Mouse (Mus musculus): ENCODE results near the gene Adamts20.
A peak's percentile ranks its signal among the peaks of the same experiment; 100 is the strongest.

The Adamts20 gene

DNA sequence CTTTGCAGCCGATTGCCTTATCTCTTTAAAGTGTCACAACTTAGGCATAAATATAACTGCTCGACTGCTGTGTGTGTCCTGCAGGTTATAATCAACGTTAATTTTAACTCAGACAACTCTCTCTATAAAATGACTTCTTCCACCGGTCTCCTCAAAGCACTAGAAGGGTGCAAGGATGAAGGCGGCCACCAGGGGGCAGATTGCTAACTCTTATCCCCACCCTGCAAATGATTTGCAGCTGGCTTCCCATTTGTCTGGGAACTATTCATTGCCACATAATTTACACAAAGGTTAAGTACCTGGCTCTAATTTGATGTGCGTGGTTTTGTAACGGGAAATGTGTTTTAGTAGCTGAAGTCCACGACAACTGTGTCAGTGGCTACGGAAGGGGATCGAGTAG is 122.9 kb downstream of the Adamts20 start:
- H3K36me3 ChIP-seq (ENCODE audit: control insufficient read depth, insufficient read depth, low read length, poor library complexity, severe bottlenecking): no peaks in the 10 kb centered on the region
- peak; percentile 31 for DNase-seq (ENCODE audit: low read depth, low spot score)
- no peaks in the 10 kb centered on the region for H3K27me3 ChIP-seq (ENCODE audit: control insufficient read depth, insufficient read depth, low read length, poor library complexity, severe bottlenecking)

DNA sequence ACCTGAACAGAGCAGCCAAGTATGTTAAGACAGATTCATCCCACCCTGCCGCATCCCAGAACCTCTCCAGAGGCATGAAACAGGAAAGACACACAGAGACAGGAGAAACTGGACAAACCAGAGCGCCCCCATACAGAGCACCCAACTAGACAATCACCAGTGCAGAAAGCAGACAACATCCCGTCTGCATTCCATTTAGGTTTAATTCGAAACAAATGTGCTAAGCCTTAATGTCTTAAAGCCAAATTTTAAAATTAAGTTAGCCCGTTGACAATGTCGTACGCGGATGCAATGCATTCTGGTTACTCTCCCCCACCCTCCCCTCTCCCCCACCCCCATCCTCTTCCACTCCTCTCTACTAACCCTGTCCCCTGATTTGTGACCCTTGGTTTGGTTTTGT is 126.2 kb downstream of the Adamts20 start:
- no peak for DNase-seq (ENCODE audit: low read depth, low spot score)

GRCm38 (mm10) chr15:94334586-94334985 is 130.6 kb downstream of the Adamts20 start:
- Histone ChIP-seq H3K27me3 (ENCODE audit: control insufficient read depth, insufficient read depth, low read length, poor library complexity, severe bottlenecking) (no peaks in the 10 kb centered on the region), H3K36me3 (ENCODE audit: control insufficient read depth, insufficient read depth, low read length, poor library complexity, severe bottlenecking) (no peaks in the 10 kb centered on the region)
- no peak for DNase-seq (ENCODE audit: low read depth, low spot score)

More for the DNA sequence above, 126.2 kb downstream of the Adamts20 start:
- Histone ChIP-seq H3K36me3 (ENCODE audit: control insufficient read depth, insufficient read depth, low read length, poor library complexity, severe bottlenecking) (no peaks in the 10 kb centered on the region), H3K27me3 (ENCODE audit: control insufficient read depth, insufficient read depth, low read length, poor library complexity, severe bottlenecking) (no peaks in the 10 kb centered on the region)

DNA sequence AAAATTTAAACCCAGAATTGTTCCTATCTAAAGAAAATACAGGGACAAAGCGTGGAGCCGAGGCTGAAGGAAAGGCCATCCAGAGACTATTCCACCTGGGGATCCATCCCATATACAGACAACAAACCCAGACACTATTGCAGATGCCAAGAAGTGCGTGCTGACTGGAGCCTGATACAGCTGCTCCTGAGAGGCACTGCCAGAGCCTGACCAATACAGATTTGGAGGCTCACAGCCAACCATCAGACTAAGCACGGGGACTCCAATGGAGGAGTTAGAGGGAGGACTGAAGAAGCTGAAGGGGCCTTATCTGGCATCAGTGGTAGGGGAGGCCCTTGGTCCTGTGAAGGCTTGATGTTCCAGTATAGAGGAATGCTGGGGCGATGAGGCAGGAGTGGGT is 138.6 kb downstream of the Adamts20 start:
- no peaks in the 10 kb centered on the region for H3K27me3 ChIP-seq (ENCODE audit: control insufficient read depth, insufficient read depth, low read length, poor library complexity, severe bottlenecking)

DNA sequence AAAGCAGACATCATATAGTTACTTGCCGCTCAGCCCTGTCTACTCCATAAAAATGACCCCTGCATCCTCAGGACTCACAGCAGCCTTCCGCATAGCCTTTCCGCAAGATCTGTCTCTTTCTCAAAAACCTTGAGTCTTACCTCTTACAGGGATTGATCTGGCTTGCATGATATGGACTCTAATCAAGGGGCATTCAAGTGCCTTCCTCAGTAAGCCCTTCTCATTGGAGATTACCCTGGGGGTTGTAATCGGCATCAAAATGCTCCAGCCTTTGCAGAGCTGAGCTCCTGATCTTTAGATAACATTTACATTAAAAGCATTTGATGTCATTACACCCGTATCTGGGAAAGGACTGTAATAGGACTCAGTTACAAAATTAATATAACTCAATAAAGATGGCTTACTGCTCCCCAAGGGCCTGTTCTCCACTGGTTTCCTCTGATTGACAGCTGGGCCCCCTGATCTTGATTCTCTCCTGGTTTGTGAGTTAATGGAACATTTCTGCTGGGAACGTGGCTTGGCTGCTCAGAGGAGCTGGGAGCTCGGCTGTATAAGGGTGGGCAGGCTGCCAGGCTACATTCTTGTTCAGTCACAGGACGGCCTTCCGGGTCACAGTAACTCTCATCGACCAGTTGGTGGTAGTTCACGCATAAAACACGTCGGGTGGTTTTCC is 139.6 kb downstream of the Adamts20 start:
- no peak for DNase-seq (ENCODE audit: low read depth, low spot score)
- no peaks in the 10 kb centered on the region for H3K27me3 ChIP-seq (ENCODE audit: control insufficient read depth, insufficient read depth, low read length, poor library complexity, severe bottlenecking)

More for the DNA sequence above, 138.6 kb downstream of the Adamts20 start:
- no peak for DNase-seq (ENCODE audit: low read depth, low spot score)
- no peaks in the 10 kb centered on the region for H3K36me3 ChIP-seq (ENCODE audit: control insufficient read depth, insufficient read depth, low read length, poor library complexity, severe bottlenecking)

DNA sequence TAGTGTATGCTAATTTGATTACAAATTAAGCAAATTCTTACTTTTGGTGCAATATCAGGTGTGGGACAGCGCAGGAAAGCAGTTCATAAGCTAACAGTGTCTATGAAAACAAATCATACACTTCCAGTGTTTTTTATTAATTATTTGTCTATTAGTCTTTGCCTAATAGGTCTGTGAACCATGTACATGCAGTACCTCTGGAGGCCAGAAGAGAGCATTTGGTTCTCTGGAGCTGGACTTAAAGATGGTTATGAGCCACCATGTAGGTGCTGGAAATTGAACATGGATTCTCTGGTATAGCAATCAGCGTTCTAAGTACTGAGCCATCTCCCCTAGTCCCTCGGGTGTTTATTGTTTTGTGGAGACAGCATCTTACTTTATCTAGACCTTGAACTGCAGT is 149.0 kb downstream of the Adamts20 start:
- DNase-seq (ENCODE audit: low read depth, low spot score): no peak
- H3K27me3 ChIP-seq (ENCODE audit: control insufficient read depth, insufficient read depth, low read length, poor library complexity, severe bottlenecking): no peaks in the 10 kb centered on the region
- no peaks in the 10 kb centered on the region for H3K36me3 ChIP-seq (ENCODE audit: control insufficient read depth, insufficient read depth, low read length, poor library complexity, severe bottlenecking)

More for the DNA sequence above, 139.6 kb downstream of the Adamts20 start:
- no peaks in the 10 kb centered on the region for H3K36me3 ChIP-seq (ENCODE audit: control insufficient read depth, insufficient read depth, low read length, poor library complexity, severe bottlenecking)

DNA sequence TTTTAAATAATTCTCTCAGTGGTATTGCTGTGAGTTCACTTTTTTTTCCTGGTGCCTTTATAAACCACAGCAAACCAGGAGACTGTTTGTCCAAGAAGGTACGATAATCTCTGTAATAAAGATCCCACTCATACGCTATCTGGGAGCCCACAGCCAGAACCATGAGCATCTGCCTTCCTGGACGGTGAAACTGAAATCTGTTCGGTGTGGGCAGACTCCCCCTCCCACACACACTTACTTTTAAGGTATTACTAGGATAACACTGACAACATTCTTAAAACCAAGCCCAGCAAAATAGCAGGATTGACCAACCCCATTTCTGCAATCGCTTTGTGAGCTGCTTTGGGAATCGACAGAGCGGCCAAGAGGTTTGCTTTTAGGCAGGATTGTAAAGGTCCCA is 155.5 kb downstream of the Adamts20 start:
- Histone ChIP-seq H3K36me3 (ENCODE audit: control insufficient read depth, insufficient read depth, low read length, poor library complexity, severe bottlenecking) (no peaks in the 10 kb centered on the region), H3K27me3 (ENCODE audit: control insufficient read depth, insufficient read depth, low read length, poor library complexity, severe bottlenecking) (no peaks in the 10 kb centered on the region)
- no peak for DNase-seq (ENCODE audit: low read depth, low spot score)

DNA sequence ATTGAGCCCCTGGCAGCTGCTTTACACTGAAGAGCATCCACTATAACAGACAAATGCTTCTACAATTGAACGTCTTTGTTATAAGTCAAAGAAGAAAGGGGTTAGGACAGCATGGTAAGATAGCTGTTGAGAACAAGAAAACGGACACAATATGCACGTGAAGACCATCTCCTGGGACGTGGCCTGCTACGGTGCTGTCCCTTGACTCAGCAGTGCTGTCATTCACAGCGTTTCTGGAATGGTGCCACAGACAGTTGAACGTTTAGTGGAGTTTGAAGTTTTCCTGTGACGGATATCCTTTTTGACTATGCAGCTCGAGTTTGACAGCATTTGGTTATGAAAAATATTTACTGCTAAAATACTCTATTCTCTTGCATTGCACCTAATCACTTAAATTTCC is 157.3 kb downstream of the Adamts20 start:
- no peaks in the 10 kb centered on the region for H3K27me3 ChIP-seq (ENCODE audit: control insufficient read depth, insufficient read depth, low read length, poor library complexity, severe bottlenecking)
- no peak for DNase-seq (ENCODE audit: low read depth, low spot score)
- H3K36me3 ChIP-seq (ENCODE audit: control insufficient read depth, insufficient read depth, low read length, poor library complexity, severe bottlenecking): no peaks in the 10 kb centered on the region

GRCm38 (mm10) chr15:94303151-94303550 is 162.1 kb downstream of the Adamts20 start:
- H3K27me3 ChIP-seq (ENCODE audit: control insufficient read depth, insufficient read depth, low read length, poor library complexity, severe bottlenecking): no peaks in the 10 kb centered on the region
- no peaks in the 10 kb centered on the region for H3K36me3 ChIP-seq (ENCODE audit: control insufficient read depth, insufficient read depth, low read length, poor library complexity, severe bottlenecking)
- no peak for DNase-seq (ENCODE audit: low read depth, low spot score)

DNA sequence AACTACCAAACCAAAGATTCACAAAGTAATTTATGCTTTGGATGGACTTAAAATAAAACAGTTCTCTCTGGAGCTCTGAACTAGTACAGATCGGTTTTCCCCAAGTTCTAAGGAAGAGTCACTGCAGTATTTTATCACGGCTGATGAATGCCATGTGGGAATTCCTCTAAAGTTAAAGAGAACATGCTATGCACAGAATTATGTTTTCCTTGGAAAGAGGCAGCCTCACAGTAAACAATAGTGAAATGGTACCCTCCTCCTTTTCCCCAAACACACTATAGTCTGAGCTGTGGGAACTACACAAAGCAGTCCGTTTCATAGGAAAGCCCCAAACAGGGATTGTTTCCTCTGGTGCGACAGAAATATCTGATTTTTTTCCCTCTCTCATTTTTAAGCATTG is 171.1 kb downstream of the Adamts20 start:
- no peaks in the 10 kb centered on the region for H3K36me3 ChIP-seq (ENCODE audit: control insufficient read depth, insufficient read depth, low read length, poor library complexity, severe bottlenecking)
- no peak for DNase-seq (ENCODE audit: low read depth, low spot score)
- no peaks in the 10 kb centered on the region for H3K27me3 ChIP-seq (ENCODE audit: control insufficient read depth, insufficient read depth, low read length, poor library complexity, severe bottlenecking)

DNA sequence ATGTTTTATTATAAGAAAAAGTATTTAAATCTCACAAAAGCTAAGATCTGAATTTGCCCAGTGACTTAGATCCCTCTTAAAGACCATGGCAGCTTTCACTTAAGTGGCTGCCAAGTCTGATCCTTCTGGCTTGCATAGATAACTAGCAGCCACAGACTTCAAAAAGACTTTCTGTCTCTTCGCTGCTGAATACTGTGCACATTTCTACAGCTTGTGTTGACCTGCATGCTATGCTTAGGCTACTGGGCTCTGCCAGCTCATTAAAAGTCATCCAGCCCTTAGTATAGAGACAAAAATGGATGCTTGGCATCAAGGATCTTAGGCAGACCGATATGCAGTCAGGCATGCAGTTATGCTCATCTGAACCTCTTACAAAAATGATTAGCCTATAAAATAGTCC is 177.2 kb downstream of the Adamts20 start:
- Histone ChIP-seq H3K27me3 (ENCODE audit: control insufficient read depth, insufficient read depth, low read length, poor library complexity, severe bottlenecking) (no peaks in the 10 kb centered on the region), H3K36me3 (ENCODE audit: control insufficient read depth, insufficient read depth, low read length, poor library complexity, severe bottlenecking) (no peaks in the 10 kb centered on the region)
- DNase-seq (ENCODE audit: low read depth, low spot score): no peak

DNA sequence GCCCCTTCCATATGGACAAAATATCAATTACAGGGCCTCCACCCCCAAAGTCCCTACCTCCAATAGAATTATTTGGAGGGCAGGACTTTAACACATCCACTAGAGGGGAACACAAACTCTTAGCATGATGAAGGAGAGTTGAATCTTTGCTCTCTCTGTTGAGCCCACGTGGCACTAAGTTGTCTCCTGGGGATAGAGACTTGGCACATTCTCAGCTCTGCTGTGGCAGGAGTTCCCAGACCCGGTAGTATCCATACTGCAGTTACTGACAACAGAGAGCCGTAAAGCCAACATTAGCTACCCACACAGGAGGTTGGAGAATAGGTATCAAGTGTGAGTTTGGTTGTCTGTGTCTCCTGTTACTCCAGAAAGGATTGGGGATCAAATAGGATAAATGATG is 177.7 kb downstream of the Adamts20 start:
- no peaks in the 10 kb centered on the region for H3K36me3 ChIP-seq (ENCODE audit: control insufficient read depth, insufficient read depth, low read length, poor library complexity, severe bottlenecking)
- no peaks in the 10 kb centered on the region for H3K27me3 ChIP-seq (ENCODE audit: control insufficient read depth, insufficient read depth, low read length, poor library complexity, severe bottlenecking)
- DNase-seq (ENCODE audit: low read depth, low spot score): no peak

DNA sequence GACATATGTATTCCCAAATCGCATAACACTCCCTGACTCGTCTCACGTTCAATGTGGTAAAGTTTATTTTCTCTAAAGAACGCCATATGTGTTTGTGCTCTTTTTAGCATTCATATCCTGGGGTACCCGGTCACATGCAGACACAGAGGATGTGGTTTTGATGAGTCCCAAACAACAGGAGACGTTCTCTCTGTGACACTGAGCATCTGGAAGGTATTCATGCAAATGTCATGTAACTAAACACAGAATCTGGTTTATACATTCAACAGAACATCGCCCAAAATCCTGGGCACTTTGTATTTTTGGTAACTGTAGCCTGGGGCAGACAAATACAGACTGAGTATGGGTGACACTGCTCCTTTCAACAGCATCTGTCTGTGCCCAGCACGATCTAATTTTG is 188.8 kb downstream of the Adamts20 start:
- Histone ChIP-seq H3K27me3 (ENCODE audit: control insufficient read depth, insufficient read depth, low read length, poor library complexity, severe bottlenecking) (no peaks in the 10 kb centered on the region), H3K36me3 (ENCODE audit: control insufficient read depth, insufficient read depth, low read length, poor library complexity, severe bottlenecking) (no peaks in the 10 kb centered on the region)
- DNase-seq (ENCODE audit: low read depth, low spot score): no peak

DNA sequence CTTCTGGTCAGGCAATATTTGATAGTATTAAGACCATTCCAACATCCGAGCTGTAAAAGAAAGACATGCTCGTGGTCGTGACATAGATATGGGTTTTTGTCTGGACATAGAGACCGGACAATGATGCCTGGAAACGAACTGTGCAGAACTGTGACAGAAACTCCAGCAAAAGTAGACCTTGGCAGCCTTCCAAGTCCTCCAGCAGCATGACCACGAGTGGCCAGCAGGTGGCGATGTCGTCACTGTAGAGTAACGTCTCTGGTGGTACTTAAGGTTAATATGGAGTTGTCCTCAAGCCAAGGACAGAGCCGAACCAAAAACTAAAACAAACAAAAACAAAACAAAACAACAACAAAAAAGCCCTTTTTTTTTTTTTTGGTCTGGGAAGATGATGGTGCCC is 199.6 kb downstream of the Adamts20 start:
- Histone ChIP-seq H3K27me3 (ENCODE audit: control insufficient read depth, insufficient read depth, low read length, poor library complexity, severe bottlenecking) (no peaks in the 10 kb centered on the region), H3K36me3 (ENCODE audit: control insufficient read depth, insufficient read depth, low read length, poor library complexity, severe bottlenecking) (no peaks in the 10 kb centered on the region)
- peak; percentile 27 for DNase-seq (ENCODE audit: low read depth, low spot score)

GRCm38 (mm10) chr15:94264497-94264879 is 200.7 kb downstream of the Adamts20 start:
- no peaks in the 10 kb centered on the region for H3K27me3 ChIP-seq (ENCODE audit: control insufficient read depth, insufficient read depth, low read length, poor library complexity, severe bottlenecking)
- DNase-seq (ENCODE audit: low read depth, low spot score): no peak
- H3K36me3 ChIP-seq (ENCODE audit: control insufficient read depth, insufficient read depth, low read length, poor library complexity, severe bottlenecking): no peaks in the 10 kb centered on the region

GRCm38 (mm10) chr15:94263866-94264496 is 201.2 kb downstream of the Adamts20 start:
- DNase-seq (ENCODE audit: low read depth, low spot score): no peak
- no peaks in the 10 kb centered on the region for H3K36me3 ChIP-seq (ENCODE audit: control insufficient read depth, insufficient read depth, low read length, poor library complexity, severe bottlenecking)
- H3K27me3 ChIP-seq (ENCODE audit: control insufficient read depth, insufficient read depth, low read length, poor library complexity, severe bottlenecking): no peaks in the 10 kb centered on the region

All from splenic B cell, adult 2 months (primary cell).